Mouse (Mus musculus): Measurements from ENCODE around the gene Ttc8.

DNA sequence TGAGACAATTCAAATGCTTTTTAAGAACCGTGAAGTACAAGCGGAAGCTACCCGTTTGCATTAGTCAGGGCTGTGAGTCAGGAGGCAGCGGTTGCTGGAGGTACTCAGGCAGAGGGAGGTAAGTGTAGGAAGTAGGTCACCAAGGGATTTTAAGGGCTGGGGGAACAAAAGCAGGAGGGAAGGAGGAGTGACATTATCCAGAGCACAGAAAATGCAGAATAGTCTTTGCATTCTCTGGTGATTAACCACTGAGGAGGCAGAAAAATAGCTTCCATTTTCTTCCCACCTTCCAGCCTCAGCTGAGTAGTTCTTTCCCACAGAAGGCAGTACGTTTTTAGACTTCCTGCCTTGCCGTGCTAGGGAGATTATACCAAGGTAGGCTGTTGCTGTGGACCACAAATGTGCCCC, 76.2 kb downstream of the Ttc8 start:
- no peak for TF ChIP-seq CTCF (IDR thresholded peaks at IDR 0.05; ENCODE audit: extremely low read depth, insufficient read depth, insufficient read length, insufficient replicate concordance)
- no peak for TF ChIP-seq POLR2A (IDR thresholded peaks at IDR 0.05; ENCODE audit: low read depth, low read length)

All from spleen, adult 2 months (tissue).